Mouse (Mus musculus) thymus, postnatal 25 days (tissue): Measurements from ENCODE around the gene Hist2h2ac.
"Not testable (repeated sequence)": the region's sequence is repeated elsewhere in the genome, so short reads cannot be mapped to it uniquely, and the experiment has no call there.

Experiments
- DNase-seq: peaks from one replicate; pipeline ENCODE4 v3.0.0; 2022

Gene Hist2h2ac

GRCm38 (mm10) chr3:96179531-96179930 is 41.1 kb downstream of the Hist2h2ac start:
- no peak for DNase-seq

- no peak for DNase-seq
Observed at GRCm38 (mm10) chr3:96178902-96179301, 41.8 kb downstream of the Hist2h2ac start.

DNA sequence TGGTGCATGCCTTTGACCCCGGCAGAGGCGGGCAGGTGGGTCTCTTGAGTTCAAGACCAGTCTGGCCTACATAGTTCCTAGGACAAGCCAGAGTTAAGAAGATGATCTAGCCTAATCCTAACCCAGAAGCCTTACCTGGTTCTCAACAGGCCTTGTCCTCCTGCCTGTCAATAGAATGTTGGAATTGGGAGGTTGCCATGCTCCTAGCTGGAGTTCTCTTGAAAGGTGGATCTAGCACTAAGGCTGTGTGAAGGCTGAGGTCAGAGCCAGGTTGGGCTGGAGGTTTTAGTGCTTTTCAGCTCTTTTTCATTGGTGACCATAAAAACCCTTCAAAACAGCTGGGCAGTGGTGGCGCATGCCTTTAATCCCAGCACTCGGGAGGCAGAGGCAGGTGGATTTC is 42.3 kb downstream of the Hist2h2ac start:
- no peak for DNase-seq

- DNase-seq, result no peak
Observed at GRCm38 (mm10) chr3:96175251-96175650, 45.4 kb downstream of the Hist2h2ac start.

DNA sequence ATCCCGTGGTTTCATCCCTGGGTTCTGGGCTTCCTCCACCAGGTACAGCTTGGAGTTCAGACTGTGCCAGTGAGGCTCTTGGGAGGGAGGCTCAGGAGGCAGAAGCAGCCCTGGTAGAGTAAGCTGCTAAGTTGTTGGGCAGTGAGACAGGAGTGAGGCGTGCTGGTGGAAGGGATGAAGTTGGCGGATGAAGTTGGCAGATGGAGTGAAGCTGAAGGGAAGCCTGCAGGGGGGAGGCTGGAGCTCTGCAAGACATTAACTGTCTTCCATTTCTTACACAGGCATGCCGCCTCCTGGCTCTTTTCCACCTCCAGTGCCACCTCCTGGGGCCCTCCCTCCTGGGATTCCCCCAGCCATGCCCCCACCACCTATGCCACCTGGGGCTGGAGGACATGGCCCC is 46.6 kb downstream of the Hist2h2ac start:
- not testable (repeated sequence) for DNase-seq

- DNase-seq, result no peak
Observed at GRCm38 (mm10) chr3:96173185-96173584, 47.5 kb downstream of the Hist2h2ac start.

- peak; percentile 86 for DNase-seq
Observed at GRCm38 (mm10) chr3:96172197-96173178, 48.2 kb downstream of the Hist2h2ac start, which contains the start of gene Sf3b4. Gene Sf3b4, plus strand, starts transcription at chr3:96172332.

DNA sequence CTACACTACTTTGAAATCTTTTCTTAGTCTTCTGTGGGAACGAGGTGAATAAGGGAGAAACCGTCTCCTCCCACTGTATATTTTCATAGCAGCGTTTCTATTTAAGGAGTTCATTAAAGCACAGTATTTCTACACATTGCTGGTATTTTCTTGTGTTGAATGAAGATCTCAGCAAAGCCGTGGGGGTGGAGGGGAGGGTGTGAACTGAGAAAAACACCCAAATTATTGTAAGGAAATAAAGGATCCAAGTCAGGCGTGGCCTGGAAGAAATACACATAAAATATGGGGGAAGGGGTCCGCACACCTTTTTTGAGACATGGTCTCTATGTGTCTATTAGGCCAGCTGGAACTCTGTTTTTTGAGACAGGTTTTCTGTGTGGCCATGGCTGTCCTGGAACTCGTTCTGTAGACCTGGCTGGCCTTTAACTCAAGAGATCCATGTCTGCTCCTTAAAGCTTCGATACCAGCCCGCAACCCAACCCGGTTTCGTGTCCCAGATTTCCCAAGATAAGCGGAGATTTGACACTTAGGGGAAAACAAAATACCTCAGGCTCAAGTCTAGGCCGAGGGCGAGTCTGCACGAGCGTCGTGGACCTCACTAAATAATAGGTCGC is 49.0 kb downstream of the Hist2h2ac start:
- DNase-seq, result no peak

DNA sequence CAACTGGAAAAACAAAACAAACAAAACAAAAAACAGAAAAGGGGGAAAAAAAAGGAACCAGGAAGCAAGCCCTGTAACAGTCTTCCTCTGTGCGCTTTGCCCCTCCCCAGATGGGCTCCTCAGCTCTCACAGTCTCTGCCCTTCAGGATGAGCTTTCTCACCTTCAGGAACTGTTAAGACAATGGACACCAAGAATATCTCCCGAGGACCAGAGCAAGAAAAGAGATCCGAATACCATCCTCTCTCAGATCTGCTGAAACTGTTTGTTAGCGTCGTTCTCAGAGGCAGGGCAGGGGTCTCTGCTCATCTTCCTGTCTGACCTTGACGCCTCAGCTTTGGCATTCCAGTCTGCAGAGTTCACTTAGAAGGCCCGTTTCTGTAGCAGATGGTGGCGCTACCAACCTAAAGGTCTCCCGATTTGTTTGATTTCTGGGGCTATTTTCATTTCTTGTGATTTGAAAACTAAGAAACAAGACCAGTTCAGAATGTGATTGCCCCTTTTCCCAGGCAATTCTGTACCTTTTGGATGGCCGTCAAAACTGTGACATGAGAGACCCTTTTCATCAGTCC is 49.6 kb downstream of the Hist2h2ac start:
- DNase-seq, result peak; percentile 42
